Mouse (Mus musculus) E14TG2a.4 (cell line): ENCODE data around the gene Mms19.

ENCODE experiments used
- CTCF ChIP-seq: conservative IDR thresholded peaks from 2 replicates; pipeline ENCODE4 v1.5.1; 2014; ENCODE audit warnings: low read length
- NANOG ChIP-seq: IDR thresholded peaks from 2 replicates; pipeline ENCODE4 v1.6.1; 2014; ENCODE audit warnings: borderline replicate concordance, low read length, mixed read lengths
- POU5F1 ChIP-seq: IDR thresholded peaks from 2 replicates; pipeline ENCODE4 v1.6.1; 2014; ENCODE audit warnings: low read length, borderline replicate concordance

- TF ChIP-seq CTCF (no peak), NANOG (no peak), POU5F1 (no peak)
These were observed 1.2 kb upstream of the Mms19 start for GRCm38 (mm10) chr19:41981931-41982790.
